Mouse (Mus musculus) adrenal gland, postnatal 14 days (tissue): ENCODE data around the gene Fam241a. TPM values are rescaled to one million over a fixed set of nuclear protein-coding genes. Genes with fewer than 3 reads are reported as not detected.

Source experiments
- DNase-seq: peaks from one replicate; pipeline ENCODE4 v3.0.0; 2021; ENCODE audit warnings: mixed read lengths
- total RNA-seq: library from RNA; stranded (reverse); gene quantifications from 2 replicates; pipeline ENCODE4 v1.2.3, GENCODE M21; 2021

The Fam241a gene
- total RNA-seq, 1 experiment from 2014 or later, result 7.8 TPM

DNA sequence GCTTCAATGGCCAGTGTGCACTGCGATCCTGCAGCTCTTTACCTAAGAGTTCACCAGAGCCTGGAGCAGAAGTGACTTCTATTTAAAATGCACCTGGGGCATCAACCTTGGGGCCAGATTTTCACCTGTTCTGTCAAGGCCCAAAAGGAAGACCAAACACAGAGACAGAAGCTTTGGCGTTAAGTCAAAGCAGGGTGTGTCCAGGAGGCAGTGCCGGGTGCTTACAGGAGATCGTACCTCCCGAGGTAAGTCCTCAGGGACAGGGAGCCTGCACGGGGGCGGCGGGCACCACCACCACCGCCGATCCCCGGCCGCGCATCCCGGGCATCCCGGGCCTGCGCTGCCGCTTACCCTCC lies 59.3 kb downstream of the Fam241a start:
- DNase-seq, result no peak

DNA sequence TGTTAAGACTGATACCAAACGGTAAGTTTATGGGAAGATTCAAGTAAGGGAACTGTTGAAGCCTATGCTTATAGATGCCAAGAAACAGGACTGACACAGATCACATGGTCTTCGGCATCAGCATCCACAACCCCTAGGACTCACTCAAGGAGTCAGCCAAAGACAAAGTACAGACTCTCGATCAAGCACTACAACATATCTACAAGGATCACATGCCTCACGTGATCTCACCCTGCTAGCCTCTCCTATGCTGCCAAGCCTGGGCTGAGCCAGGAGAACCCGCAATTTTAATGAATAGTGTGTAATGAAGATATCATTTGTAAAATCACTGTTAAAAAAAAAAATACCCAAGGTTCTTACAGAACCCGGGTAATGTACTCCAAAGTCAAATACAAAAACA lies 60.5 kb downstream of the Fam241a start:
- DNase-seq, result no peak

DNA sequence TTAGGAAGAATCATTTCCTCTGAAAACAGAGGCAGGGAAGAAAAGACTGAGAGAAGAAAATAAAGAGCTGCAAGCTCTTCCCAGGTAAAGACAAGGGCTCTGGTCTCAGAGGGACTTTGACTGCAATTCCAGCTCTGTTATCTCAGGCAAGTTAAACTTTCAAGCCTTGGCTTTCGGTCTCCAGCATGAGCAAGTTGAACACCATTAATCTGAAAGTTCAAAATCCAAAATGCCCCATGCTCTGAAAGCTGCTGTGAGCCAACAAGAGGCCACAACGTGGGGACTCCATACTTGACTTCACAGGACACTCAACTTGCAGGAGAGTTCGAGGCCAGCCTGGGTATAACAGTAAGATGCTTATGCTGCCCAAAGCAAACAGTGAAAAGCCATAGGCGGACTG lies 62.1 kb downstream of the Fam241a start:
- DNase-seq, result no peak

DNA sequence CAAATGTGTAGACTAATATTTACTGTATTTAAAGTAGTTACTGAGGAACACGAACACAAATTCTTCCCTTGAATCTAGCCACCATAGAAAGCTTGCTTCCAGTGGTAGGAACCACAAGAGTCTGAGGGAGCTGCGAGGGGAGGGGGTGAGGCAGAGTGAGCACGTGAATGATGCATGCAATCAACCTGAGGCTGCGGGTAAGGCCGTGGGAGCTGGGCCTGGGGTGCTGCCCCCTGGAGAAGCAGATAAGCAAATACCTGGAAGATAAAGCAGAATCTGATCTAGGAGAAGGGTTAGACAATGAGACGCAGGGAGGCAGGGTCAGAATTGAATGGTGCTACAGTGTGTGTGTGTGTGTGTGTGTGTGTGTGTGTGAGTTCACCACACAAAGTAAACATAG lies 65.0 kb downstream of the Fam241a start:
- no peak for DNase-seq

DNA sequence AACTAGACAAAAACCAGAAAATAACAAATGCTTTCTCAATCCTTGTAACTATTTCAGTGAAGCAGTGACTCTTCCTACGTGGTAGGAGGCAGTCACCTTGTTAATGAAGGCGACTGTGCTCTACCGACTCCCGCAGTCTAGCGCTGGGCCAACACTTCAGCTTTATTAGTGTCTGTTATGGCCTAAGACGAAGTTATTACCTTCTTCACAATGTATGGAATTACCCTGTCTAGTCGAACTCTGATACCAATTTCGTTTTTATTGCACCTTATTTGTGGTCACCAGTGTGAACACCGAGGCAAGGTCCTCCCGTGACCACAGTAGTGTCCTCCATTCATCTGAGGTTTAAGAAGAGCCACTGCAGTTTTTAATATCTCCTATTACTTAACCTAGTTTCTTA lies 65.9 kb downstream of the Fam241a start:
- DNase-seq, result no peak

DNA sequence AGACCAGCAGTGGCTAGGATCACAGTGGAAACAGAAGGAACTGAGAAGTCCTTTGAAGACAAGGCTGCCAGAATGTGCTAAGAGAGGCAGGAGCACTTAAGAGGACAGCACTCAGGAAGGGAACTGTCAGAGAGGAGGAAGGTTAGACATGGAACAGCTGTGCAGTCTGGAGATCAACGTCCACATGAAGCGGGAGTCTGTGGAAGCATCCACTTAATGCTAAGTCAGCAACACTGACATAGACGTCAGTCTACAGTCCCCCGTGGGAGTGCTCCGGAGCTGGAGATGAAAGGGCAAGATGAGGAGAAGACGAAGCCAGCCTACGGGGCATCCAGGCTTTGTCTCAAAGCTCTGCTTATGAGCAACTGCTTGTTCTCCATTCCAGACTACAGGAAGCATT lies 69.0 kb downstream of the Fam241a start:
- DNase-seq, result no peak

DNA sequence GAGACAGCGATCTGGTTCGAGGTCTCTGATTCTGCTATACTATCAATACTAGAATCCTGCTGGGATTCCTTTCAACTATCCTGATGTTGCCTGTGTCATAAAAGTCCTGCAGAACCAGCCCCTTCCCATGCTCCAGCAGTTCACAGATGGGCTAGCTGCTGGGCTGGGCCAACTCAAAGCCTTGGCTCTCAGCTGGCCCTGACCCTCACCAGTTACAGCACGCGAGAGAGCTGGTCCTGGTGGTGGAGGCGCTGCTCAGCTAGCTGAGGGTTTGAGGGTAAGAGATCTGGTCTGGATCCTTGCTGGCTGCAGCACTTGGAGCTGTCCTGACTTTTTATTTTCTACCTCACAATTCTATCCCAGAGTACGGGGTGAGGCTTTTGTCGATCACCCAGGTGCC lies 69.6 kb downstream of the Fam241a start:
- DNase-seq, result no peak

DNA sequence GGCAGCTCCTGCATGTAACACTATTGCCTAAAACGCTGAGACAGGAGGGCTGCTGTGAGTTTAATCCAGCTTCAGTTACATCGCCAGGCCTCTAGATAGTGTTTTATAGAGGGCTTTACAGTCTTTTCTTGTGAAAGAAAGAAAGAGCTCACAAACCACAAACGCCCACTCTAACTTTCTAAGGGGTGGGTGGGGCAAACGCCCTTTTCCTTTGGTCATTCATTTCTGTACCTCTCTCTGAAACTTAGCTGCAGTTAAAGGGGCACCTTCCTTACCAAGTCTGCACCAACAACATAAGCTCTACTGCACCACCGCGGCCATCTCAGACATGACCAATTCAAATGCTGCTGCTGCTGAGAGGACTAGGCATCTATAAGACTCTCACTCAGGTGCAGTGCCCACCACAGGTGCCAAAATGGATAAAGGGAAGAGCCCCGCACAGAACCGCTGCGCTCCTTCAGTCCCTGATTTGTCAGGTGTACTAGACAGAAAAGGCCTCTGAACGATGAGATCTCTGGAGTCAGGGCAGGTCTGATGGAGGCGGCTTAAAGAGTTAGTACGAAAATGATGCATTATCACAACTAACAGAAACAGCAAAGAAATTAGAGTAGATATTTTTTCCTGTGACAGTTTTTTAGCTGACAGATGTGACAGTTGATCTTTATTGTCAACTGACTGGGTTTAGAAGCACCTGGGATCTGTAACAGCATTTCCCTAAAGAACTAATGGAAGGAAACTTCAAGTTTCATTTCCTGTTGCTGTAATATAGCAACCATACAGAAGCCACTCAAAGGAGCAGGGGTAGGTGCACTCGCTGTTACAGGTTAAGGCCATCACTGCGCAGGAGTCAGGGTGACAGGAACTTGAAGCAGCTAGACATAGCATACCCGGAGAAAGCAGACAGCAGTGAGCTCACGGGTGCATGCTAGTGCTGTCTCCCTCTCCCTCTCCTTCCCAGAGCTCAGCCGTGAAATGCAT lies 71.9 kb downstream of the Fam241a start:
- DNase-seq, result no peak

DNA sequence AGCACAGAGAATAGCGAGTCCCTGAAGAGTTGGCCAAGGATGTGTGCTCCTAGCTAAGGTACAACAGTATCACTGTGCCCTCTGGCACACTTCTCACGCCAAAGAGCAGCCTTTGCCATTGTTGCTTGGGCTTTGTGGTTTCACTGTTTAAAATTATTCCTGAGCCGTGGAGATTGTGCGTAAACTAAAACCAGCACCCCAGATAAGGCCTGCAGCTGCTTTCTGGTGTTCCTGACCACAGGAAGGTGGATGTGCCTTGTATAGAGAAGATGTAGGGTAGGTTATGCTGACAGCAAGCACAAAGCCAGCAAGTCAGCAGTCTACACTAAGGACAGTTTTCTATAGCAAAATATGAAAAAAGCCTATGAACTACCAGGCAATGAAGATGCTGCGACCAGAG lies 74.9 kb downstream of the Fam241a start:
- DNase-seq, result no peak

DNA sequence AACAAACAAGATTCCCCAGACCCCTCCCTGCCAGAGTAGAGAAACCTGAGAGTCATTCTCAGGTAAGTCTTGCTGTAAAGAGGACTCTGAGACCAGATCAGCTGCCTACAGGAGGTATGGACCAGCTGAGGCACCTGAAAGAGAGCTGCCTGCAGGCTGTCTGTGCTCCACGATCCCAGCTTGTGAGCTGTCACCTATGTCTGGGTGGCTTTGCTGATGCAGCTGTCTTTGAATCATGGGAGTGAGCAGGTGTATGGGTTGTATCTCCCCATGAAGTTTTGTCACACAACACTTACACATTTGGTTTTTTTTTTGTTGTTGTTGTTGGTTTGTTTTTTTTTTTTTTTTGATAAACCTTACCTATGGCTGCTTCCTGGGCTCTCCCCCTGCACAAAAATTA lies 75.7 kb downstream of the Fam241a start:
- no peak for DNase-seq

Other genes with a start within 250 kb of the Fam241a start
- gene Alpk1, start 115.8 kb downstream of the Fam241a start, total RNA-seq, result 8.7 and 10.1 TPM in 2 replicates
- gene Tifa, start 106.5 kb downstream of the Fam241a start, total RNA-seq, result 3.0 and 5.2 TPM in 2 replicates
- 30.3 and 33.5 TPM in 2 replicates for gene Ap1ar, start 58.8 kb downstream of the Fam241a start, total RNA-seq